Mouse (Mus musculus) adrenal gland, adult 10 weeks (tissue): Measurements from ENCODE around the gene Rbbp7. TPM values are rescaled to one million over a fixed set of nuclear protein-coding genes. Genes with fewer than 3 reads are reported as not detected.

Experiments used
- polyA plus RNA-seq: library from polyadenylated mRNA; stranded (reverse); fragments of 350-450 nt; fragmentation: Illumina TruSeq; extraction: RNeasy Lipid Tissue Mini Kit (QIAGEN cat#74804); gene quantifications from one replicate; pipeline ENCODE4 v1.2.3, GENCODE M21; 2014; ENCODE audit warnings: low read depth, low replicate concordance

The Rbbp7 gene
- 523 TPM for polyA plus RNA-seq

GRCm38 (mm10) chrX:162760115-162760942 lies at the start of gene Rbbp7:
Gene Rbbp7, plus strand, starts transcription at chrX:162760402.

Other genes starting within 250 kb of the Rbbp7 start
- gene Reps2, start 116.8 kb upstream of the Rbbp7 start, polyA plus RNA-seq: 9.2 TPM
- gene Txlng, start 69.1 kb downstream of the Rbbp7 start, polyA plus RNA-seq: 59.5 TPM
- 351 TPM for gene Syap1, start 128.0 kb downstream of the Rbbp7 start, polyA plus RNA-seq
- 166 TPM for gene Ctps2, start 140.8 kb downstream of the Rbbp7 start, polyA plus RNA-seq
- not detected for gene S100g, start 204.2 kb downstream of the Rbbp7 start, polyA plus RNA-seq